Mouse (Mus musculus) cerebellum, adult 2 months (tissue): Measurements from ENCODE around the gene Cipc.

Experiments used
- CTCF ChIP-seq: fragments of 200-500 bp; IDR thresholded peaks from 2 replicates; pipeline ENCODE4 v1.5.1; 2011; ENCODE audit warnings: low read depth, mild to moderate bottlenecking, control low read depth, low read length, moderate library complexity, borderline replicate concordance; ENCODE audit not compliant: insufficient read depth
- POLR2A ChIP-seq: fragments of 200-500 bp; IDR thresholded peaks from 2 replicates; pipeline ENCODE4 v1.6.1; 2011; ENCODE audit warnings: low read length, control low read depth, borderline replicate concordance; ENCODE audit not compliant: insufficient read depth

GRCm38 (mm10) chr12:86914351-86914750 lies 32.5 kb upstream of the Cipc start:
- TF ChIP-seq CTCF, result no peak
- no peak for TF ChIP-seq POLR2A
